Mouse (Mus musculus): ENCODE measurements at regions not wholly inside any gene's neighbourhood (a gene's known extent, or its start where the extent isn't known, plus 50 kb on each side); places are given as distances from the start of the nearest gene placed in this dataset.
A peak's percentile ranks its signal among the peaks of the same experiment; 100 is the strongest.

DNA sequence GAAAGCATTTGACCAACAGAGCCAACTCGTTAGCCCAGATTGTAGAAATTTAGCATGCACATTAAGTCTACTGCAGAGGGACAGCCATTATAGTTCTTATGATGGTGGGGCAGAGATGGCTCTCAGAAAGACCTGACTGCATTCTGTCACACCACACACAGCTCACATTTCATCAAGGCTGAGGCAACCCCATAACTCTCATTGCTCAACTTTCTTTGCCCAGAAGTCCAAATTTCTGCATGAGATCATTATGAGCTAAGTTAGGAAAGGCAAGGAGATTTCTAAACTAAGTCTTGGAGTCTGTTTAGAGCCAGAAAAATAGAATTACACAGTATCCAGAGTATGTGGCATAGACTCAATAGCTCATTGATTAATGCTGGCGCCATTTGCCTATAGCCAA lies 59.0 kb upstream of the Dusp10 start:
- DNase-seq, result no peak
- intact Hi-C loops (cut with DNase I), result no loop called here

- intact Hi-C loops (cut with DNase I), result no loop called here
- no peak for DNase-seq
These were observed 56.7 kb upstream of the Dusp10 start for GRCm38 (mm10) chr1:183956391-183956790.

- intact Hi-C loops (cut with DNase I), result no loop called here
- no peak for DNase-seq
These were observed 51.7 kb upstream of the Dusp10 start for GRCm38 (mm10) chr1:183961383-183961782.

GRCm38 (mm10) chr1:183962486-183962885 lies 50.6 kb upstream of the Dusp10 start:
- DNase-seq, result no peak
- intact Hi-C loops (cut with DNase I), result no loop called here

- DNase-seq, result peak; percentile 37
- intact Hi-C loops (cut with DNase I), result no loop called here
These were observed 49.8 kb upstream of the Dusp10 start for GRCm38 (mm10) chr1:183963286-183963685.

Measured in left cerebral cortex, postnatal 4 days (tissue).